Mouse (Mus musculus) CH12.LX (cell line): Measurements from ENCODE around the gene Prpf40b. TPM values are rescaled to one million over a fixed set of nuclear protein-coding genes. Genes with fewer than 3 reads are reported as not detected.

ENCODE experiments used
- DNase-seq: peaks from one replicate; pipeline ENCODE4 v3.0.0-alpha.2; 2013; ENCODE audit errors: extremely low read depth
- H3K27ac ChIP-seq: 2 replicates; pipeline ENCODE4 v1.5.1; 2012; ENCODE audit warnings: low read depth, mild to moderate bottlenecking, control low read depth, moderate library complexity; ENCODE audit not compliant: insufficient read depth
- H3K27me3 ChIP-seq: replicated peaks from 2 replicates; pipeline ENCODE3; 2012; ENCODE audit warnings: inconsistent platforms
- H3K36me3 ChIP-seq, 2 experiments: replicated peaks in 1 of 2; 2 replicates each; pipeline versions ENCODE3 to v1.6.1; 2012; ENCODE audit warnings: inconsistent platforms in 1 of 2, low read length in 1 of 2, mild to moderate bottlenecking in 1 of 2, mixed read lengths in 1 of 2, moderate library complexity in 1 of 2; ENCODE audit not compliant: control insufficient read depth in 1 of 2, insufficient read depth in 1 of 2
- H3K4me1 ChIP-seq, 2 experiments: 2 replicates each; pipeline ENCODE4 v1.6.1; 2012; ENCODE audit warnings: inconsistent platforms in 1 of 2, moderate library complexity in 1 of 2; ENCODE audit not compliant: insufficient read depth in 2 of 2, control insufficient read depth in 1 of 2
- H3K4me2 ChIP-seq: 2 replicates; pipeline ENCODE4 v1.6.1; 2012; ENCODE audit warnings: low read depth, mild to moderate bottlenecking, control low read depth; ENCODE audit not compliant: poor library complexity, insufficient read depth, severe bottlenecking
- H3K4me3 ChIP-seq, 3 experiments: fragments of 150-350 bp in 1 of 3; sonication (generic) in 1 of 3; replicated peaks in 1 of 3; 2 replicates each; pipeline versions ENCODE3 to v1.5.1; 2011 to 2012; ENCODE audit warnings: low read depth in 2 of 3, low read length in 2 of 3, mild to moderate bottlenecking in 2 of 3, moderate library complexity in 2 of 3, control low read depth in 1 of 3, improper control_type of control experiment in 1 of 3, inconsistent platforms in 1 of 3, mixed read lengths in 1 of 3; ENCODE audit not compliant: poor library complexity in 1 of 3
- H3K79me2 ChIP-seq: replicated peaks from 2 replicates; pipeline ENCODE4 v1.6.1; 2012; ENCODE audit warnings: mild to moderate bottlenecking, moderate library complexity; ENCODE audit not compliant: control insufficient read depth, poor library complexity, insufficient read depth, severe bottlenecking; ENCODE audit errors: extremely low read depth
- H3K9ac ChIP-seq: 2 replicates; pipeline ENCODE4 v1.6.1; 2012; ENCODE audit warnings: low read depth, mild to moderate bottlenecking, control low read depth, moderate library complexity; ENCODE audit not compliant: insufficient read depth
- H3K9me3 ChIP-seq: replicated peaks from 2 replicates; pipeline ENCODE3; 2012; ENCODE audit warnings: low read length, inconsistent platforms, mixed read lengths
- CHD1 ChIP-seq: IDR thresholded peaks from 2 replicates; pipeline ENCODE4 v1.6.1; 2012; ENCODE audit warnings: low read depth, low read length, improper control_type of control experiment, inconsistent platforms
- CTCF ChIP-seq, 2 experiments: IDR thresholded peaks in 1 of 2; conservative IDR thresholded peaks in 1 of 2; 2 replicates each; pipeline ENCODE4 v1.5.1; 2011 to 2012; ENCODE audit warnings: low read depth in 2 of 2, low read length in 2 of 2, improper control_type of control experiment in 1 of 2, inconsistent platforms in 1 of 2, mild to moderate bottlenecking in 1 of 2, moderate library complexity in 1 of 2
- E2F4 ChIP-seq: IDR thresholded peaks from 2 replicates; pipeline ENCODE4 v1.6.1; 2011; ENCODE audit warnings: low read depth, low read length, improper control_type of control experiment; ENCODE audit not compliant: insufficient replicate concordance
- ELF1 ChIP-seq: IDR thresholded peaks from 2 replicates; pipeline ENCODE4 v1.6.1; 2014; ENCODE audit warnings: low read depth, mild to moderate bottlenecking, inconsistent platforms, low read length, improper control_type of control experiment
- EP300 ChIP-seq: IDR thresholded peaks from 2 replicates; pipeline ENCODE4 v1.6.1; 2011; ENCODE audit warnings: low read length, improper control_type of control experiment
- ETS1 ChIP-seq: conservative IDR thresholded peaks from 2 replicates; pipeline ENCODE4 v1.6.1; 2012; ENCODE audit warnings: low read depth, mild to moderate bottlenecking, inconsistent platforms, low read length, improper control_type of control experiment, moderate library complexity
- GABPA ChIP-seq: IDR thresholded peaks from 2 replicates; pipeline ENCODE4 v1.6.1; 2012; ENCODE audit warnings: low read depth, low read length, improper control_type of control experiment, inconsistent platforms; ENCODE audit not compliant: insufficient replicate concordance
- IRF4 ChIP-seq: IDR thresholded peaks from 2 replicates; pipeline ENCODE4 v1.6.1; 2014; ENCODE audit warnings: low read depth, mild to moderate bottlenecking, inconsistent platforms, low read length, improper control_type of control experiment
- JUN ChIP-seq: IDR thresholded peaks from 2 replicates; pipeline ENCODE4 v1.6.1; 2011; ENCODE audit warnings: low read depth, mild to moderate bottlenecking, low read length, improper control_type of control experiment, moderate library complexity; ENCODE audit not compliant: insufficient read depth
- JUND ChIP-seq: conservative IDR thresholded peaks from 2 replicates; pipeline ENCODE4 v1.6.1; 2011; ENCODE audit warnings: low read depth, low read length, improper control_type of control experiment
- KAT2A ChIP-seq: IDR thresholded peaks from 2 replicates; pipeline ENCODE4 v1.6.1; 2012; ENCODE audit warnings: low read length, improper control_type of control experiment, inconsistent platforms; ENCODE audit not compliant: insufficient replicate concordance
- MAFK ChIP-seq: IDR thresholded peaks from 2 replicates; pipeline ENCODE4 v1.6.1; 2011; ENCODE audit warnings: low read length, improper control_type of control experiment; ENCODE audit not compliant: insufficient replicate concordance
- MAX ChIP-seq: IDR thresholded peaks from 2 replicates; pipeline ENCODE4 v1.6.1; 2011; ENCODE audit warnings: low read length, improper control_type of control experiment
- MAZ ChIP-seq: IDR thresholded peaks from 2 replicates; pipeline ENCODE4 v1.6.1; 2012; ENCODE audit warnings: low read depth, mild to moderate bottlenecking, inconsistent platforms, low read length, improper control_type of control experiment, moderate library complexity
- MXI1 ChIP-seq: IDR thresholded peaks from 2 replicates; pipeline ENCODE4 v1.6.1; 2011; ENCODE audit warnings: mild to moderate bottlenecking, low read depth, low read length, improper control_type of control experiment
- MYC ChIP-seq: IDR thresholded peaks from 2 replicates; pipeline ENCODE4 v1.6.1; 2011; ENCODE audit warnings: low read depth, mild to moderate bottlenecking, improper control_type of control experiment, low read length
- NELFE ChIP-seq: IDR thresholded peaks from 2 replicates; pipeline ENCODE4 v1.6.1; 2011; ENCODE audit warnings: low read depth, low read length, improper control_type of control experiment
- POLR2AphosphoS2 ChIP-seq: IDR thresholded peaks from 2 replicates; pipeline ENCODE4 v1.6.1; 2011; ENCODE audit warnings: low read depth, low read length, improper control_type of control experiment
- RCOR1 ChIP-seq: conservative IDR thresholded peaks from 2 replicates; pipeline ENCODE4 v1.6.1; 2012; ENCODE audit warnings: low read depth, mild to moderate bottlenecking, inconsistent platforms, low read length, improper control_type of control experiment
- SIN3A ChIP-seq: IDR thresholded peaks from 2 replicates; pipeline ENCODE4 v1.6.1; 2012; ENCODE audit warnings: low read length, improper control_type of control experiment, inconsistent platforms
- SMC3 ChIP-seq: IDR thresholded peaks from 2 replicates; pipeline ENCODE4 v1.6.1; 2011; ENCODE audit warnings: low read depth, low read length, improper control_type of control experiment
- TBP ChIP-seq: conservative IDR thresholded peaks from 2 replicates; pipeline ENCODE4 v1.6.1; 2011; ENCODE audit warnings: low read depth, low read length, improper control_type of control experiment
- TCF12 ChIP-seq: IDR thresholded peaks from 2 replicates; pipeline ENCODE4 v1.6.1; 2014; ENCODE audit warnings: low read depth, mild to moderate bottlenecking, inconsistent platforms, low read length, improper control_type of control experiment
- UBTF ChIP-seq: IDR thresholded peaks from 2 replicates; pipeline ENCODE4 v1.6.1; 2012; ENCODE audit warnings: low read depth, mild to moderate bottlenecking, inconsistent platforms, low read length, improper control_type of control experiment, moderate library complexity
- USF1 ChIP-seq: IDR thresholded peaks from 2 replicates; pipeline ENCODE4 v1.6.1; 2014; ENCODE audit warnings: low read depth, mild to moderate bottlenecking, inconsistent platforms, low read length, improper control_type of control experiment
- ZC3H11A ChIP-seq: IDR thresholded peaks from 2 replicates; pipeline ENCODE4 v1.6.1; 2012; ENCODE audit warnings: low read depth, mild to moderate bottlenecking, inconsistent platforms, low read length, improper control_type of control experiment
- ZKSCAN1 ChIP-seq: IDR thresholded peaks from 2 replicates; pipeline ENCODE4 v1.6.1; 2012; ENCODE audit warnings: low read depth, inconsistent platforms, low read length, improper control_type of control experiment, borderline replicate concordance
- ZMIZ1 ChIP-seq: IDR thresholded peaks from 2 replicates; pipeline ENCODE4 v1.6.1; 2012; ENCODE audit warnings: low read depth, mild to moderate bottlenecking, inconsistent platforms, low read length, improper control_type of control experiment
- ZNF384 ChIP-seq: IDR thresholded peaks from 2 replicates; pipeline ENCODE4 v1.6.1; 2012; ENCODE audit warnings: low read depth, low read length, improper control_type of control experiment, inconsistent platforms
- dilution Hi-C: fragments of 300-500 bp; cut with MboI; formaldehyde crosslinking; loops from 2 replicates; pipeline ENCODE4 v1.14.3; 2020; ENCODE audit warnings: low sequenced_read_pairs; ENCODE audit not compliant: extremely low pct_unique_long_range_greater_than_20kb, extremely low pct_ligation_motif_present
- in situ Hi-C: fragments of 300-500 bp; cut with MboI; formaldehyde crosslinking; loops from 3 replicates; pipeline ENCODE4 v1.14.3; 2019; ENCODE audit warnings: low sequenced_read_pairs, low pct_ligation_motif_present, low pct_unique_long_range_greater_than_20kb, mixed read lengths
- polyA plus RNA-seq: library from polyadenylated mRNA; unstranded; fragments of >175 nt; gene quantifications from 2 replicates; pipeline ENCODE4 v1.2.1, GENCODE M21; 2012; ENCODE audit warnings: low read depth; ENCODE audit not compliant: insufficient read length
- total RNA-seq, 2 experiments: library from RNA; depleted of rRNA; stranded (reverse); fragments of 300-350 nt in 1 of 2; fragments of >200 nt in 1 of 2; gene quantifications; 2 replicates each; pipeline ENCODE4 v1.2.3; 2012 to 2014

Gene Prpf40b
- total and polyA plus RNA-seq, 3 experiments = 11.7 to 31.8 (median 27.9) TPM

- TF ChIP-seq ZNF384 (no peak), CTCF (conservative IDR thresholded peaks at IDR 0.05 in 1 of 2, IDR thresholded peaks at IDR 0.05 in 1 of 2; ENCODE audit: low read depth in 2 of 2, low read length in 2 of 2) (no peak), ELF1 (no peak), TCF12 (no peak), KAT2A (no peak), MXI1 (no peak), EP300 (no peak), JUN (no peak), MYC (no peak), SMC3 (no peak), JUND (no peak), ETS1 (no peak), E2F4 (no peak), USF1 (no peak), MAZ (no peak), UBTF (no peak), SIN3A (no peak), MAFK (no peak)
- H3K27ac ChIP-seq = no peak overlapping the region
- no peaks in the 10 kb centered on the region for H3K79me2 ChIP-seq
- in situ Hi-C loops = no loop called here
- dilution Hi-C loops = no loop called here
- H3K9me3 ChIP-seq = no peaks in the 10 kb centered on the region
- H3K4me2 ChIP-seq = no peak overlapping the region
- H3K9ac ChIP-seq = no peak overlapping the region
- no peaks in the 10 kb centered on the region for H3K27me3 ChIP-seq
- H3K4me1 ChIP-seq = no peaks in the 10 kb centered on the region; a peak in 1 of 4 replicates
- H3K4me3 ChIP-seq = no peak overlapping the region
- H3K36me3 ChIP-seq = peaks cover 86 to 99% of the 10 kb centered on the region in 2 experiments
- no peak for DNase-seq
These were observed 25.3 kb downstream of the Prpf40b start for GRCm38 (mm10) chr15:99320168-99320674.

- peaks cover 87 to 98% of the 10 kb centered on the region in 2 experiments for H3K36me3 ChIP-seq
- in situ Hi-C loops (no loop called here), dilution Hi-C loops (no loop called here)
- H3K27ac ChIP-seq = no peak overlapping the region
- no peak overlapping the region for H3K4me3 ChIP-seq
- DNase-seq = no peak
- no peaks in the 10 kb centered on the region for H3K79me2 ChIP-seq
- no peaks in the 10 kb centered on the region for H3K9me3 ChIP-seq
- H3K9ac ChIP-seq = no peak overlapping the region
- H3K4me1 ChIP-seq = no peaks in the 10 kb centered on the region; a peak in 1 of 4 replicates
- H3K27me3 ChIP-seq = no peaks in the 10 kb centered on the region
- TF ChIP-seq ETS1 = no peak
- no peak for TF ChIP-seq SIN3A
- no peak for TF ChIP-seq ZC3H11A
- no peak for TF ChIP-seq POLR2AphosphoS2
- no peak for TF ChIP-seq IRF4
- TF ChIP-seq ZKSCAN1 = no peak
- no peak for TF ChIP-seq NELFE
- TF ChIP-seq MYC = no peak
- TF ChIP-seq RCOR1 = no peak
- no peak for TF ChIP-seq SMC3
- TF ChIP-seq GABPA = no peak
- no peak for TF ChIP-seq UBTF
- no peak for TF ChIP-seq CHD1
- no peak for TF ChIP-seq MAZ
- no peak for TF ChIP-seq JUND
- TF ChIP-seq TBP = no peak
- TF ChIP-seq ZMIZ1 = no peak
- no peak for TF ChIP-seq MAX
- no peak overlapping the region for H3K4me2 ChIP-seq
These were observed 26.1 kb downstream of the Prpf40b start for GRCm38 (mm10) chr15:99320978-99321377.
